Mouse (Mus musculus) cerebellum, postnatal 4 days (tissue): ENCODE measurements around the gene Rundc3a.
"Not testable (repeated sequence)": the region's sequence is repeated elsewhere in the genome, so short reads cannot be mapped to it uniquely, and the experiment has no call there.

ENCODE experiments used
- DNase-seq, 2 experiments: peaks; one replicate each; pipeline ENCODE4 v3.0.0; 2022; ENCODE audit warnings: low spot score in 2 of 2, mixed read lengths in 1 of 2

Rundc3a gene

DNA sequence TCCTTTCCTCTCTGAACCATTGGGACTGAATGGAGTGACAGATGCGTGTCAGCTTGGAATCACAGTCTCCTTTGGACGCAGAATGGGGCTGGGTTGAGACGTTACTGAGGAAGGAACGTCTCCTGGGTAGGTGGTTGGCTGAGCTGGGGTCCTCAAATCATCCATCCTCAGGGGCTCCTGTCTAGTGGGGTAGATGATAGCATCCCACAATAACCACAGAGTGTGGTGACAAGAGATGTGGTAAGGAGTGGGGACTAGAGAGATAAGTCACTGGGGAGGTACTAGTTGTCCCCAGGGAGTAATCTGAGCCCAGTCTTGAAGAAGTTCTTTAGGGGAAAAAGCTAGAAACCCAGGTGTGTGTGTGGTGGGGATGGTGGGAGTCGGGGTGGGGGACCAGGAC, 24.9 kb upstream of the Rundc3a start:
- DNase-seq, result no peak

DNA sequence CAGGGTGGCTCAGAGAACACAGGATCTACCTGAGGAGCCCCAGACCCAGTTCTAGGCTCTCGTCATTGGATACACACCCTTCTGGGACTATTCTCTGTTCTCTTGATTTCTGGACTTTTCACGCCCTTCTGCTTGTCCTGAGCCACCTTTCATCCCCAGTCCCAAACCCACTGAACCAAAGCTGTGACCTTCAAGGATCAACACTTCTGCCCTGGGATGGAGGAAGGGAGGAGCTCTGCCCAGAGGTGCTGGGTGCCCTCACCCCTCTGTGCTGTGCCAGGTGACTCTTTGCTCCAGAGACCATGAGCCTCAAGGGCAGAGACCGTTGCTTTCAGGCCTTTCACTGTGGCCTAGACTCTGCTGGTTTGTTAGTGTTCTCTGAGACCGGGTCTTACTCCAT, 23.9 kb upstream of the Rundc3a start:
- no peak for DNase-seq

DNA sequence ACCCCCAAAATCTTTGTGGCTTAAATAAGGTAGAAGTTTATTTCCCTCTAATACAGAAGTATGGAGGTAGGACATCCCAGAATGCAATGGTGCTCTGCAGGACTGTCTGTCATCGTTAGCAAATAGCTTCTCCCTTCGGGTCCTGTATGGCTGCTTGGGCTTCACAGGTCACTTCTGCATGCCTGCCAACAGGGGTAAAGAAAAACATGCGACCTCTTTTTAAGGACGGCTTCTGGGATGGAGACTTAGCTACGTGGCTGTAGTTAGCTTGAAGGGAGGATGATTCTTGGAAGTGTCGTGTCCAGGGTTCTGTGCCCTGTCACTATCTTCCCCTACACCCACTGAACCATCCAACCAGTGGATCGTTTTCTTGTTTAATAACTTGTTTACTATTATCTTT, 22.9 kb upstream of the Rundc3a start:
- no peak for DNase-seq

DNA sequence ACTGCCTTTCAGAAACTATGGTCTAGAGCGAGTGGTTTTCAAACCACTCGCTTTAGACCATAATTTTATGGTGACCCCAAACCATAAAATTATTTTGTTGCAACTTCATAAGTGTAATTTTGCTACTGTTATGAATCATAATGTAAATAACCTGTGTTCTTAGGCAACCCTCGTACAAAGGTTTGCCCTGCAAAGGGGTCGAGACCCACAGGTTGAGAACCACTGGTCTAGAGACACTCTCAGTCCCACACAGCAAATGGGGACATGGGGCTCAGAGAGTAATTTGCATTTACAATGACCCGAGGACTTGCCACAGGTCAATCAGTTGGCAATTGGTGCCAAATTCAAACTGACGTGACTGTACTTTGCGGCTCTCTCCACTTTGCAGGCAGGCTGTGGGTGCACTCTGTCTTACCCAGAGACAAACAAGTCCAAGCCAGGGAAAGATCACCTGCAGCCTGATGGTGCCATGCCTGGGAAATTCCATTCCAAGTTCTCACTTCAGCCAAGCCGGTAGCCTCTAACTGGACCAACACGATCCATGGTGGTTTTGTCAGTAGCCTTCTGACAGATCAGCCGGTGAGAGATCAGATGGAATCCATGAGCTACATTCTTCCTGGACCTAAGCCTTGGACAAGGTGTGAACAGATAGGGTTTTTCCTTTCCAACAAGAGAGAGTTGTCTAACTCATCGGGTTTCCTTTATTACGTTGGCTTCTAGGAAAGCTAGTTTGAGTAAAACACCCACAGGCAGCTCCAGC, 21.1 kb upstream of the Rundc3a start:
- DNase-seq, result no peak

DNA sequence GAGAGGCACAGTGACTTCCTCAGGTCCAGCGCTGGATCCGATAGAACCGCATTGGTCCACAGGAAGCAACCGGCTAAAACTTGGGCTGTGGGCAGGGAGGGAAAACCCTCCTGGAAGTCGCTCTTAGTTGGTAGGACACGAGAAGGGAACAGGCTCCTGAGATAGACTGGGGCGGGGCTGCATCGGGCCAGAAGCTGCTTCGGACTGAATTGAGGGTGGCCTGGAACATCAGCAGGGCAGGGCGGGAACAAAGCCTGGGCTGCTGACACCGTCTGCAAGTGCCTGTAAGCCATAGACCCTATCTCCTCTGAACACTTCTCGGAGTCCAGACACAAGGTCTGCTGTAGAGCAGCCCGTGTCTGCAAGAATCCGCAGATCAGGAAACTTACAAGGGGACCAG, 20.3 kb upstream of the Rundc3a start:
- no peak for DNase-seq

DNA sequence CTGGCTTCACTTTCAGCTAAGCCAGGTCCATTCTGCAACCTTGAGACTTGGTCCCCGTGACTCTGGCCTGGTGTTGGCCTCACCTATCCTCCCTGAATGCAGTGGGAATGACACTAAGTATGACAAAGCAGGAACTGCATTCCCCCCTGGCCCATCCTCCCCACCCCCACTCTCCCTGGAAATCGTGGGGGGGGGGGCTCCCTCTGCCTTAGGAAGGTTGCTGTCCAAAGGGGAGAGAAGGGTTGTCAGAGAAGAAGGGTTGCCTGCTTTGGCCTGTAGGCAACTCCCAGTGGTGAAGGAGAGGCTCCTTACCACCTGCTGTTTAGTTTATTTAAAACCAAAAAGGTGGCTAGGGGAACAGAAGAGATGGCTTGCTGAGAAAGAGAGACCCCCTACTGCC, 19.6 kb upstream of the Rundc3a start:
- DNase-seq, result no peak

DNA sequence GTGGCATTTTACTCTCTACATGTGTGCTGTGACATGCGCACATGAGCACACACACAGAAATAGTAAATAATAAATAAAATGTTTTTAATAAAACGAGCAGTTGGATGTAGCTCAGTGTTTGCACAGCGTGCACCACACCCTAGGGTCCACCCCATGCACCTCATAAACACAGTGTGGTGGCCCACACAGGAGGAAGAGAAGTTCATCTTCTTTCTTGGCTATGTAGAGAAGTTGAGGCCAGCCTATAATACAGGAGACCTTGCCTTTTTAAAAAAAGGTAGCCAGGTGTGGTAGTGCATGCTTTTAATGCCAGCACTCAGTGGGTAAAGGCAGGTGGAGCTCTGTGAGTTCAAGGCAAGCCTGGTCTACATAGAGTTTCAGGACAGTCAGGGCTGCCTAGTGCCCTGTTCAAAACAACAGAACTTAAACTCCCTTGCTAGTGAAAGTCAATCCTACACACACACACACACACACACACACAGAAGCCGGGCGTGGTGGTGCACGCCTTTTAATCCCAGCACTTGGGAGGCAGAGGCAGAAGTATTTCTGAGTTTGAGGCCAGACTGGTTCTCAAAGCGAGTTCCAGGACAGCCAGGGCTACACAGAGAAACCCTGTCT, 19.0 kb upstream of the Rundc3a start:
- no peak for DNase-seq

DNA sequence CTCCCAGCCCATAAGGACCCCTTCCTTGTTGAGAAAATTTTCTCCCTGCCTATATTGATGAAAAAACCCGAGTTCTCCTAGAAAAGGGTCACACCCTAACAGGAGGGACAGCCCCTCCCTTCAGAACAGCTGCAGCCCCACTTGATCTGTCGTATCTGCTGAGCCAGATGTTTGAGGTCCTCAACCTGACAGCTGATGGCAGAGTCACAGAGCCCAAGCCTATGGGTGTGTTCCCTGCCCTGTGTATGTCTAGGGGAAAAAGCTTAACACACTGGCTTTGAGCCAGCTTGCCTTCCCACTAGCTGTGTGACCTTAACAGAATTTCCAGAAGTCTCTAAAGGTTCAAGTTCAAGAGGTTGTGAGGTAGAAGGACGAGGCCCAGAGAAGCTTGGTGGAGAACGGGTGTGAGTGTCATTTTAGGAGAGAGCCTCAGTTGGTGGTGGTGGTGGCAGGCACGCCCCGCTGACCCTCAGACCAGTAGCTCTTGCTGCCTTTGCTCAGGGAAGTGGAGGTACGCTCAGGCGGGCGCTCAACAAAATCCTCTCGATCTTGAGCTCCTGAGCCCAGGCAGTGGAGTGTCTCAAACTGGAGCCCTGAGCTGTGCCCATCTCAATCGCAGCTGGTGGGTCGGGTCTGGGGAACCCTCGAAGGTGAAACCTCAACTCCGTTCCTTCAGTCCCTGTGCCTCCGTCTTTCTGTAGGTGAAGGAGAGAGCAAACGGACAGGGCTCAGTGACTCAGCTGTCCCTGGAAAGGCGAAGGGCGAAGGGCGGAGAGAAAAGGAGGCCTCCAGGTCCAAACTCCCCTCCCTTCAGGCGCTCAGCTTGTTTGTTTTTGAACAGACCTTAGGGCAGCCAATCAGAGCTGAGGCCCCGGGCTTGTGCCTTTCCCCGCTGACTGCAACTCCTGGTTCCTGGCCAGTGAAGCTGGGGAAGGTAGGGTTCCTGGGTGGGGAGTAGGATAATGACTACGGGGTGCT, 17.7 kb upstream of the Rundc3a start:
- no peak for DNase-seq

DNA sequence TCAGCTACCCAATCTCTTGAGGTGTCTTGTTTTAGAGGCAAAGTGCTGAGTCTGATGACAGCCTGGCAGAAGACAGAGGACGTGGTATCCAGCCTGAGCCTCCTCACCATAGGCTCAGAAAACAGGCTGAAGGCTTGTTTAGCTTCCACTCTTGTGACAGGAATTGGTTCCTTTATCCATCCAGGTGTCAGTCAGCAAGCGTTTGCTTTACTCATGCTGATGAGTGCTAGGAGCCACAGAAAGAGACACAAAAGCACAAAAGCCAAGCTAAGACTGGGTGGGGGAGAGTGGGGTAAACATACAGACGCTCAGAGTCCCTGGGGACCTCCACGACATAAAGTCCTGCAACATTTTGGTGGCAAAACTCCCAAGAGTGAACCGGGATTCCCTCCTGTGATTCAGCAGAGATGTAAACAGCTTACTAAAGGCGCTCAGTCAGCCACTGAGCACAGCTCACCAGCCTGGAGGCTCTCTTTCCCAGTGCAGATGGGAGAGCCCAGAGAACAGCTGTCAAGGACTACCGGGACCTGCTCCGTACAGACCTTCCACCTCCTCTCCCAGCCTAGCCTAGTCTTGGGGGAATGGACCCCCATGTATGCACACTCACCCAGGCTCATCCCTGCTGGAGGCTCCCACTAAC, 16.9 kb upstream of the Rundc3a start:
- no peak for DNase-seq

DNA sequence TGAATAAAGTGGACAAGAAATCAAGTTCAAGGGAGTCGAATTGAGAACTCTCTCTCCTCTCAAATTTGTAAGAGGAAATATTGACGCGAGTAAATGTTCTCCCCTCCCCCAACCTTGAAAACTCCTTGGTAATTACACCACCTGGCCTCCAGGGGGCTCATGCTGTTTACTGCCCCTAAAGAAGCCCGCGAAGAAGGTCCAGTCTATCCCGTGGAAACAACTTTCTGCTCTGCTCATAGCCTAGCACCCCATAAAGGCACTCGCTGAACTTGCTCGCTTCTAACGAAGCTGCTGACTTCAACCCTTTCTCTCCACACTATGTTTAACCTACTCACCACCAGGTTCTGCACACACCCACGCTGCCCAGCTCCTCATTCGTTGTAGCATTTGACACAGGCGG, 16.0 kb upstream of the Rundc3a start:
- no peak for DNase-seq

DNA sequence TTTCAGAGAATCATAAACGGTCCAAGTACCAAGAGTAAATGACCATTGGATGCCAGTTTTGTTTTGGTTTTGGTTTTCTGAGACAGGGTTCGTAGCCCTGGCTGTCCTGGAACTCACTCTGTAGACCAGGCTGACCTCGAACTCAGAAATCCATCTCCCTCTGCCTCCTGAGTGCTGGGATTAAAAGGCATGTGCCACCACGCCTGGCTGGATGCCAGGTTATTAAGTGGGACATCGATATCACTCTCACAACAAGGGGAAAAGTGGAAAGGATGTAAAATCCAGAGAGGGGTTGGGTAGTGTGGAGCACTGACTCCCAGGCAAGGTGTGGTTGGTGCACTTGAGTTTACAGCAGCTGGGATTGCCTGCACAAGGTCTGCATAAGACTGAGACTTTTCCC, 13.1 kb upstream of the Rundc3a start:
- no peak for DNase-seq

DNA sequence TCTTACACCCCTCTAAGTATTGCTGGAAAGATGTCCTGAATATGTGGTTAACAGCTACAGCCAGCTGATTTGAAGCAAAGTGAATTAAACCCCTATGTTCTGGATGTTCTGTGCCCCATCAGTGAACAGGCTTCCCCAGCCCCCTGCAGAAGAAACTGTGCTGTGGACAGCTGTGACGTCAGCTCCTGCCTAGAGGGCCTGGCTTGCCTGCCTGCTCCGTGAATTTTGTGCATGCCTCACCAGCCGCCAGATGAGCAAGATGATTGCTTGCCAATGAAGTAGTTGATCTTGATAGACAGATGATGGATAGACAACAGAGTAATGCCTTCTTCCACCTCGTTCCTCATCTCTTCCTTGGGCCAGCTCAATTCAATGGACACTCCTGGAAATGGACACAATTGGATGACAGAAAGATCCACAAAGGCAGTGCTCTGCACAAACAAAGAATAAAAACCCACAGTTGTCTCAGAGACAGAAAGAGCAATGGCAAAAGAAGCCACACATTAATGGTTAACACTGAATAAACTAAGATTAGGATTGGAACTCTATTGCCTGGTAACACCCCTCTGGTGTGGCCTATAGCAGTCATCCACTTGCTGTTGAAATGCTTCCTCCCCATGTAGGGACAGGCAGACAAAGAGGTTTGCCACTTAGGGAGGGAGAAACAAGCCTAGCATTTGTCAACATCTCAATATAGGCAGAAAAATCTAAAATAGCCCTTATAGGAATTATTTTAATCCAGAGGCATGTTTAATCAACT, 11.7 kb upstream of the Rundc3a start:
- DNase-seq, result no peak

DNA sequence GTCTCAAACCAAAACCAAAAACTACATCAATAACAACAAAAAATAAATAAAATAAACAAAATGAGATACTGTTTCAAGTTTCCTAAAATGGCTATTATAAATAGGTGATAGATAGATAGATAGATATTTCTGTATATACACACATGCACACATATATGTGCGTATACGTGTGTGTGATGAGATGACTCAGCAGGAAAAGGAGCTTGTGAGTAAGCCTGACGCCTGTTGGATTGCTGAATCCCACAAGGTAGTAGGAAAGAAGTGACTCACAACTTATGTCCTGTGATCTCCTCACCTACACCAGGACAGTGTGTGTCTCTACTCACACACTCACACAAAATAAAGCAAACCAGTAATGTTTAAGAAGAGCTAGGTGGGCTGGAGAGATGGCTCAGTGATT, 10.4 kb upstream of the Rundc3a start:
- no peak for DNase-seq

DNA sequence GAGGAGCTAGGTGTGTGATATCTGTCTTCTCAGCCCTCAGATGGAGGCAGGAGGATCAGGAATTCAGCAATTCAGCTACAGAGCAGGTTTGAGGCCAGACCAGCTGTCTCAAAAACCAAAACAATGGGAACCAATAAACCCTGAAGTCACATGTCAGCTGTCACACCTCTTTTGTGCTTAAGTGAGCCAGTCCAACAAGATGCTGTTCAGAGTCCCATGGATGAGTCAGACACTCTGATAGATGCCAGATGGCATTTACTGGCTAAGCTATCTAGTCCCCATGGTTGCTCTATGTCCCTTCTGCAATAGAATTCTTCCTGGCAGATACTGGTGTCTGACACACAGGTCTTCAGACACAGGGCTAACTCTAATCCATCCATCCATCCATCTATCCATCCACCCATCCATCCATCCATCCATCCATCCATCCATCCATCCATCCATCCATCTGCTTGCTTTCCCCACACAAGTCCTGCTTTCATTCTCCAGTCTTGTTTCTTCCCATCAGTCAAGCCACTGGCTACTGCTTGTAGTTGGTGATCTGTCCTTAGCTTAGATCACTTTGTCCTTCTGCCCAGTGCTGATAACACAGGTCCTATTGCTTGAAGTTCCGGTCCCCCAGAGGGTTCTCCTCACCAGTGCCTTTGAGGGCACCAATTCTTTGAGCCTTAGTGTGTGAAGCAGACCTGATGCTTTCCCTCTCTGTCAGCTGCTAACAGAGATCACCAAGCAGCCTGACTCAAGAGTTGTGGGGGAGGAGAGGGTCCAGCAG, 9.7 kb upstream of the Rundc3a start:
- DNase-seq, result no peak

DNA sequence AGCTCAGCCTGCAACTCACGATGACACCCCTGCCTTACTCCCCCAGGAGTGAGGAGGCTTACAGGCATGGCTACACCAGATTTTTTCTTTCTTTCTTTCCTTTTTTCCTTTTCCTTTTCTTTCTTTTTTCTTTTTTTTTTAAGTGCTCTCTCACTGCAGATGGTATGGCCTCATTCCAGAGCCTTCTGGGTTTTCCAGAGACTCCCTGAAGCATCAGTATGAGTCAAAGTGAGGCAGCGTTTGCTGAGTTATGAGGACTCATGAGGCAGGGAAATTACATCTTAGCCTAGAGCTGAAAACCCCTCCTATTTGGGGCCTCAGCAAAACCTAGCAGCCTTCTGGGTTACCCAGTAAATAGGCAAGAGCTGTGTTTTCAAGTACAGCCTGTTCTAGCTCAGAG, 8.8 kb upstream of the Rundc3a start:
- no peak for DNase-seq

DNA sequence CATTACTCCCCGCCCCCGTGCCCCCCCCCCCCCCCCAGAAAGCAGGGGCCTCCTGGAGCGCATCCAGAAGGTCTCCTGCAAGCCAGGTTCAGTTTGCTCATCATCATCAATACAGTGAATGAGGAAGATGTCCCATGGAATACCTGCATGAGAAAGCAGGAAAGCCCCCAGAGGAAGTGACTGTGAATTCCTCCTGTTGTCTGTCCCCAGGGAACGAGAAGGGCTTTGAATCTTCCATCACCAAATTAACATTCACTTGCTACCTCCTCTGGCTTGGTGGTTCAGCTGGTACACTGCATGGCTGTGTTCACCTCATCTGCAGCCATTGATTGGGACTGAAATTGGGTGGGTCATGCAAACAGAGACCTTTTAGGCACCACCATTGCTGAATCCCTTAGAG, 8.1 kb upstream of the Rundc3a start:
- DNase-seq, result no peak

DNA sequence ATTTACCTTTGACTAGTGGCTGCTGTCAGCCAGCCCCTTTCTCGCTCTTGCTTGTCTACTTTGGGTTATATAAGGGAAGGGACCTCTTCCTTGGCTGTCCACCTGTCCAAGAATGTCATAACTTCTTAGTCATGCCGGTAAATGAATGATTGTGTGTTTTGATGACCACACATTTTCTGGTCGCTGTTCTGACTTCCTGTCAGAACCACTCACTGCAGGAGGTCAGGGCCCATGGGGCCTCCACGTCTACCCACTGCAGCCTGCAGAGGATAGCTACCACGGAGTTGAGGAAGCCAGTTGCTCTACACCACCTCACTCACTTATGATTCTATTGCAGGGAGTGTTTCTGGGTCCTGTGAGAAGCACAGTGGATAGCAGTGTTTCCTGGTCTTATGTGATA, 7.1 kb upstream of the Rundc3a start:
- DNase-seq, result no peak

DNA sequence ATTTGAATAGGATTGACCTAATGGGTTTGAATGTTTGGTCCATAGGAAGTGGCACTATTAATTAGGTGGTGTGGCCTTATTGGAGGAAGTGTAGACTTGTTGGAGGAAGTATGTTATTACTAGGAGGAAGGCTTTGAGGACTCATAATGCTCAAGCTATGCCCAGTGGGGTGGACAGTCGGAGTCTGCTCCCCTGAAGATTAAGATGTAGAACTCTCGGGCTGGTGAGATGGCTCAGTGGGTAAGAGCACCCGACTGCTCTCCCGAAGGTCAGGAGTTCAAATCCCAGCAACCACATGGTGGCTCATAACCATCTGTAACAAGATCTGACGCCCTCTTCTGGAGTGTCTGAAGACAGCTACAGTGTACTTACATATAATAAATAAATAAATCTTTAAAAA, 3.8 kb upstream of the Rundc3a start:
- DNase-seq, result not testable (repeated sequence)

DNA sequence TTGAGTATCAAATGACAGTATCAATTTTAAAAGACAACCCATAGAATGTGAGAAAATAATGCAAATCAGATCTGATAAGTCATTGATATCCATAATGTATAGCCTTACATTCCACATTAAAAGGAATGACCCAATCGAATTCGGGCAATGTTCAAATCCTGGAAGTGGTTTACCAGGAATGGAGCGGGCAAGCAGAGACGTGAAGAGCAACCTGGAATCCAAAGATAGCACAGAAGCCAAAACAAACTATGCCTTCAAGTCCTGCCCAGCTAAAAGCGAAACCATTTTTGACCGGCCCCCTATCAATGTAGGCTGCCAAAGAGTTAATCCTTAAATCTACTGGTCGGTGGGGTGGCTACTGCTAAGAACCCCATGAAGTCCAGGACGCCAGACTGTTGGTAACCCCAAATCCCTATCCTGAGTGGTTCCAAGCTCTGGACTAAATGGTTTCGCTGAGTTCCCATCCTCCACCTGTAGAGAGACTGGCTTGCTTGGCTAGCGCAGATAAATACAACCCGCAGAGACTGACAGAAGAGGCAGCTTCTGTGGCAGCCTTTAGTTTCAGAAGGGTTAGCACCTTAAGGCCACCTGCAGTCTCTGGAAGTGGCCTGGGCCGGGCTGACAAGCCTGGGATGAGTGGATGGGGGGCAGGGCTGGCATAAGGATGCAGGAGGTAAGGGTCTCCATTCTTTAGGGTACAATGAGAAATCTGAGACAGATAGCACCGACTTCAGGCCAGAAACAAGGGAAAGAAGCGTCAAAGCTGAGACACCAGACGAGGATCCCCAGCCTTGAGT, 564 bp upstream of the Rundc3a start:
- no peak for DNase-seq
